Mouse (Mus musculus) spleen, postnatal 4 days (tissue): Measurements from ENCODE around the gene Olfr53.
"Not testable (repeated sequence)": the region's sequence is repeated elsewhere in the genome, so short reads cannot be mapped to it uniquely, and the experiment has no call there.

ENCODE experiments used
- DNase-seq, 2 experiments: peaks; one replicate each; pipeline ENCODE4 v3.0.0; 2022; ENCODE audit warnings: low spot score in 2 of 2

Gene Olfr53

DNA sequence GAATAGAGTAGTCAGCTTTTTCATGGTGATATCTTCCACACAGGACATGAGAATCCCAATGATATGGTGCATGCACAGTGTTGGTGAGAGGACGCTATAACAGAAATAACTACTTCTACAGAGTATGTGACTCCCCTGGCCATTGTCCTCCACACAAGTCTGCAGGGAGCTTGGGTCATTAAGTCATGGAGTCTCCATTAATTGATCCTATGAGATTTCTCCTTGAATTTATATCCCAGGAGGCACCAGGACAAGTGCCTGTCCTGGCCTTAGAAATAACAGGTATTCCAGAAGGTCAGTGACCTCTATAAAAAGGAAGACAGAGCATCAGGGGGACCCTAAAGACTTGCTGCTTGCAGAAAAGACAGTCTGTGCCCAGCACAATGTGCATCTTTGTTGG lies at the start of gene Olfr53:
TSS of gene Olfr53 (plus strand) at position 301 of the 400 bp plus-strand sequence.
- no peak for DNase-seq

DNA sequence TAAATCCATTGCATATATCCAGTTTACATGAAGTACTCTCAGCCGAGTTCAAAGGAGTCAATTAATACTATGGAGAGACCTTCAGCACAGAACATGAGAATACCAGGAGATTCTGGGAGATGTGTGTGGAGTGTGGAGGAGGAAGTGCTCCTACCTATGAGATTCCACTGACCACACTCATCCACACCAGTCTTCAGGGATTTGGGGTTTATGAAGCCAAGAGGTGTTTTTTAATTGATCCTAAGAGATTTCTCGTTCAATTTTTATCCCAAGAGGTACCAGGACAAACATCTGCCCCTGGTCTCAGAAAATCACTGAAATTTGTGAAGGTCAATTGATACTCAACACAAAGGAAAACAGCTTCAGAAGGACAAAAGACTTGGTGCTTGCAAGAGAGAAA lies 45.3 kb upstream of the Olfr53 start, which contains the start of gene Olfr46:
TSS of gene Olfr46 (plus strand) at position 301 of the 400 bp plus-strand sequence.
- DNase-seq = not testable (repeated sequence)

DNA sequence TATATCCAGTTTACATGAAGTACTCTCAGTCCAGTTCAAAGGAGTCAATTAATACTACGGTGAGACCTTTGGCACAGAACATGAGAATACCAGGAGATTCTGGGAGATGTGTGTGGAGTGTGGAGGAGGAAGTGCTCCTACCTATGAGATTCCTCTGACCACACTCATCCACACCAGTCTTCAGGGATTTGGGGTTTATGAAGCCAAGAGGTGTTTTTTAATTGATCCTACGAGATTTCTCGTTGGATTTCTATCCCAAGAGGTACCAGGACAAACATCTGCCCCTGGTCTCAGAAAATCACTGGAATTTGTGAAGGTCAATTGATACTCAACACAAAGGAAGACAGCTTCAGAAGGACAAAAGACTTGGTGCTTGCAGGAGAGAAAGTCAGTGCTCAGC lies 17.6 kb upstream of the Olfr53 start, which contains the start of gene Olfr61:
TSS of gene Olfr61 (plus strand) at position 301 of the 400 bp plus-strand sequence.
- not testable (repeated sequence) for DNase-seq

DNA sequence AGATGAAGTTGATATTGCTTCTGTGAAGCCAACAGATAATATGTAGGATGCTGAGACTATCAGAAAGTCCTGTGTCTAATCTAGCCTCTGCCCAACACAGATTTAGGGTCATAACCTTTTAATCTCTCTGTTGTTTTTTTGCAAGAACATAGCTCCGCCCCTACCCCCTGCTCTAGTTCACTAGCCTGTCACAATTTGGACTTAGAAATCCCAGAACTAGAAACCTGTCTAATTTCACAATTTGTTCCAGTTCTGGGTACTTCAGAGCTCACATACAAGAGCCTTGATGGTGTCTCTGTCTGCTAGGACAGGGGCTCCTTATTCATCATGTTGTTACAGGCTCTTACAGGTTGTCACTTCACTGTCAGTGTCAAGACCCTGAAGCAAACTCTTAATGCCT lies 15.7 kb upstream of the Olfr53 start:
- no peak for DNase-seq

DNA sequence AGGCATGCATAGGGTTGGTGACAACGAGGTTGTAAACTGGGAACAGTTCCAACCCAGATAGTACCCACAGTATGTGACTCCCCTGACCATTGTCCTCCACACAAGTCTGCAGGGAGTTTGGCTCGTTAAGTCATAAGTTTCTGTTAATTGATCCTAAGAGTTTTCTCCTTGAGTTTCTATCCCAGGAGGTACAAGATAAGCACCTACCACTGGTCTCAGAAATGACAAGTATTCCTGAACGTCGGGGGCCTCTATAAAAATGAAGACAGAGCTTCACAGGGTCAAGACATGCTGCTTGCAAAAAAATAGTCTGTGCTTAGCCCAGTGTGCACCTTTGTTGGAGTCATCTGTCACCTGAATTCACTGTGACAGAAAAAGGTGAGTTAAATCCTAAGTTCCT lies 13.4 kb downstream of the Olfr53 start, which contains the start of gene Olfr539:
TSS of gene Olfr539 (plus strand) at position 301 of the 400 bp plus-strand sequence.
- no peak for DNase-seq

DNA sequence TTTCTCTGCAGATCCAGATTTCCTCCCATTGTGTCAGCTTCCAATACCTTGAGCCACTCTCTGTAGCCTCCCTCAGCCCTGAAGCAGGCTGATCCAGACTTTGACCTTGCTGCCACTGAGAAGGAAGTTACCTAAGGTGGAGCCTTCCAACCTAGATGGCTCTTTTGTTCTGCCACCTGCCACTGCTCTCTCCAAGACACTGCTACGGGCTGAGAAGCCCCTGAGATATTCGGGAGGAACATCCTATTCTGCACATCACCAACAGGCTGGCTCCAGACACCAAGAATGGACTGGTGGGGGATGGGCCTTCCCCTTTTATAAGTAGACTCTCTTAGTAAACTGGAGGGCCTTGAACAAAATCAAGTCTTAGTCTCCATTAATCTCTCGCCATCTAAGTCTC lies 24.4 kb downstream of the Olfr53 start:
- not testable (repeated sequence) for DNase-seq

DNA sequence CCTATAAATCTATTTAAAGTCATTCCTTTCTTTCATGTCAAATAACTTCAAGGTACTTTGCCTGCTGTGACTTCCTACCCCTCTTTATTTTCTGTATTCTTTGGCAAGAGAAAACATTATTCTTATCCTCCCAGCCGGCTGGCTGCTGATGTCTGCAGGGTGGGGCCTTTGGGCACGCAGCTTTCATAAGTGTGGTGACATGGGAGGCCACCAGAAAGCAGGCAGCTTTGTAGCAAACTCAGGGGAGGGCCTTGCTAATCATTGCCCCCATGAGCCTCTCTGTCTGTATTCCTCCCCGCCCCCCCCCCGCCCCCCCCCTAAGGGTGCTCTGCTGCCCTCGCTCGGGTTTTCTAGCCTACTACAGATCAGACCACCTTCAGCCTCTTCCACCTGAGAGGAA lies 29.6 kb downstream of the Olfr53 start:
- no peak for DNase-seq

DNA sequence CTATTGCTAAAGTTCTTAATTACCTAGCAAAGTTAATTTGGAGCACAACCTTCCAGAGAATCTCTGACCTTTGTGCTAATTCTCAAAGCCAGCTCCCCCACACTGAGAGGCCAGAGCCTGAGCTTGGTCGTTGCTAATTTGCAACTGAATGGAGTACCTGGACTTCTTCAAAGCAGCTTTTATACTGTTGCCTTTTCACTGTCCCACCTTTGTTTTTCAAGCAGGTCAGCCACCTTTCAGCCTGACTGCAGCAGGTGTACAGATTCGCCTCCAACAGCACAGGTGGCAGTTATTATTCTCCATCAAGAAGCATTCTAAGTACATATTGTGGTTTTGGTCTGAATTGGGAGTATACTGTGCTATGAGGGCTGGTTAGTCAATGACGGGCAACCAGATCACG lies 33.3 kb downstream of the Olfr53 start:
- not testable (repeated sequence) for DNase-seq

DNA sequence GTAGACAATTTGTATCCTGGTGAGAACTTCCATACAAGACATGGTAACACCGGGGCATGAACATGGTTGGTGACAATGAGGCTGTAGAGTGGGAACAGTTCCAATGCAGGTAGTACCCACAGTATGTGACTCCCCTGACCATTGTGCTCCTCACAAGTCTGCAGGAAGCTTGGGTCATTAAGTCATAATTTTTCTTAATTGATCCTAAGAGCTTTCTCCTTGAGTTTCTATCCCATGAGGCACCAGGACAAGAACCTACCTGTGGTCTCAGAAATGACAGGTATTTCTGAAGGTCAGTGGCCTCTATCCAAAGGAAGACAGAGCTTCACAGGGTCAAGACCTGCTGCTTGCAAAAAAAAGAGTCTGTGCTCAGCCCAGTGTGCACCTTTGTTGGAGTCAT lies 35.4 kb downstream of the Olfr53 start, which contains the start of gene Olfr45:
TSS of gene Olfr45 (plus strand) at position 301 of the 400 bp plus-strand sequence.
- no peak for DNase-seq

DNA sequence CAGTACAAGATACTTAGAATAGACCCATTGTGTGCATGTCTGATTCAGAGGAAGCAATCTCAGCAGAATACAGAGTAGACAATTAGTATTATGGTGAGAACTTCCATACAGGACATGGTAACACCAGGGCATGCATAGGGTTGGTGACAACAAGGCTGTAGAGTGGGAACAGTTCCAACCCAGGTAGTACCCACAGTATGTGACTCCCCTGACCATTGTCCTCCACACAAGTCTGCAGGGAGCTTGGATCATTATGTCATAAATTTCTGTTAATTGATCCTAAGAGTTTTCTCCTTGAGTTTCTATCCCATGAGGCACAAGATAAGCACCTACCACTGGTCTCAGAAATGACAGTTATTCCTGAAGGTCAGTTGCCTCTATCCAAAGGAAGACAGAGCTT lies 50.7 kb downstream of the Olfr53 start, which contains the start of gene Olfr541:
TSS of gene Olfr541 (plus strand) at position 301 of the 400 bp plus-strand sequence.
- no peak for DNase-seq
